Mouse (Mus musculus) testis, adult 2 months (tissue): ENCODE results near the gene Afmid.

Experiments
- CTCF ChIP-seq: fragments of 200-500 bp; IDR thresholded peaks from 2 replicates; pipeline ENCODE4 v1.5.1; 2012; ENCODE audit warnings: low read depth, mild to moderate bottlenecking, inconsistent platforms, low read length, moderate library complexity; ENCODE audit not compliant: control insufficient read depth, insufficient read depth, insufficient replicate concordance
- POLR2A ChIP-seq: fragments of 200-500 bp; IDR thresholded peaks from 2 replicates; pipeline ENCODE4 v1.6.1; 2012; ENCODE audit warnings: low read depth, mild to moderate bottlenecking, inconsistent platforms, low read length, moderate library complexity; ENCODE audit not compliant: control insufficient read depth

- TF ChIP-seq CTCF (no peak), POLR2A (no peak)
These were observed 46.3 kb downstream of the Afmid start for GRCm38 (mm10) chr11:117871911-117872584.
